Comparison of ENCODE assay signal across 28 mouse cellular contexts in the genomic region with DNA sequence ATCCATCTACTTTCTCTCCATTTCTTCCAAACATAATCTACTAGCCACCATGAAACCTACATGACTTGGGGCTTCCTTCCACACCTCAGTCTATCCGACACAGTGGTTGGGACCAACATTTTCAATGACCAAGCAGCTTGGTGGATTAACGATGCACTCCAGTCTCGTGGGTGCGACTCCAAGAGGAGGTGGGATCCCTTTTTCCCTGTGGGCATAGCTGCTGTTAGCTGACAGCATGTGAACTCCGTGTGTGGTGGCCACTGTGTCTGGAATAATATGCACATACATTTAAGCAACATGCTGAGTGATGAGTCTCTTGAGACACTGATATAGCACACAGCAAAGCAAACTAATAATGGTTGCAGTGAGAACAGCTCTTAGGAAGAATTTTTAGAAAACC.
"Had no signal": no experiment of that assay in that cellular context is flagged by ENCODE, and none has a peak within 500 bp of the region (broad histone marks: within the 10 kb centered on the region; RNA-seq: fewer than 3 reads in every experiment).

No protein-coding gene starts in this region.

- H3K27ac ChIP-seq: heart, embryonic 13.5 days; heart, embryonic 15.5 days; hindbrain, embryonic 10.5 days; hindbrain, embryonic 12.5 days; hindbrain, embryonic 13.5 days; hindbrain, embryonic 14.5 days; hindbrain, embryonic 15.5 days; hindbrain, postnatal 0 days; intestine, embryonic 15.5 days; kidney, embryonic 15.5 days; kidney, postnatal 0 days; layer of hippocampus, adult 2 months; left cerebral cortex, adult 2 months had no signal

- H3K9me3 ChIP-seq: heart, embryonic 12.5 days; heart, embryonic 13.5 days; heart, embryonic 15.5 days; hindbrain, embryonic 10.5 days; hindbrain, embryonic 12.5 days; hindbrain, embryonic 13.5 days; hindbrain, embryonic 15.5 days; intestine, embryonic 15.5 days; kidney, embryonic 15.5 days had no signal

- DNase-seq: heart, postnatal 10 days; heart, postnatal 36 days; heart, postnatal 4 days; kidney, adult 11 months; kidney, adult 18-20 months; kidney, adult 2 months; kidney, adult 8-10 months; kidney, adult 9 months; kidney, postnatal 10 days; kidney, postnatal 14 days; kidney, postnatal 36 days; kidney, postnatal 4 days; layer of hippocampus, adult 9-11 months; layer of hippocampus, postnatal 36 days had no signal

- H3K4me3 ChIP-seq: heart, embryonic 12.5 days; heart, embryonic 13.5 days; heart, embryonic 15.5 days; hindbrain, embryonic 10.5 days; hindbrain, embryonic 12.5 days; hindbrain, embryonic 13.5 days; hindbrain, embryonic 15.5 days; intestine, embryonic 15.5 days; kidney, embryonic 15.5 days; layer of hippocampus, adult 2 months; left cerebral cortex, adult 2 months had no signal

- H3K4me1 ChIP-seq: hindbrain, embryonic 12.5 days; hindbrain, embryonic 13.5 days; hindbrain, embryonic 15.5 days; intestine, embryonic 15.5 days; kidney, embryonic 15.5 days had no signal

- H3K27me3 ChIP-seq: heart, embryonic 12.5 days; heart, embryonic 13.5 days; heart, embryonic 15.5 days; hindbrain, embryonic 12.5 days; hindbrain, embryonic 13.5 days; hindbrain, embryonic 15.5 days; intestine, embryonic 15.5 days; kidney, embryonic 15.5 days had no signal

- H3K36me3 ChIP-seq: heart, embryonic 12.5 days; heart, embryonic 13.5 days; heart, embryonic 15.5 days; hindbrain, embryonic 10.5 days; hindbrain, embryonic 12.5 days; hindbrain, embryonic 13.5 days; hindbrain, embryonic 15.5 days; intestine, embryonic 15.5 days; kidney, embryonic 15.5 days had no signal
